28 mouse cellular contexts compared by ENCODE assay signal in the genomic region with DNA sequence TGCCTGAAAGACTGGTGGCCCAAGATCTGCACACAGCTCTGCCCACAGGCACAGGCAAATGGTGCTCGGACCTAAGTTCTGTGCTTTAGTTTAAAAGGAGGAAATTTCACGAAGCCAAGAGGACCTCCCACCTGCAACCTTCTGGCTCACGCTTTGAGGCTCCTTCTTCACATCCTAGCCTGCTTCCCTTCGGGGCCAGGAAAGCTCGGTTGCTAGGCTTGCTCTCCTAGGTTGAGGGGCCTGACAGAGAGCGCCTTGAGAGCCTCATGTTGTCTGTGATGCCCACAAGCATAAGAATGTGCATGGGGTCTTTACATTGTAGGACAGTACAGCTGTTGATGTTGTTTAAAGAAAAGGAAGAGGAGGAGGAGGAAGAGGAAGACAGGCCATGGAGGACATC.
"Had no signal": no experiment of that assay in that cellular context is flagged by ENCODE, and none has a peak within 500 bp of the region (broad histone marks: within the 10 kb centered on the region; RNA-seq: fewer than 3 reads in every experiment).

No protein-coding gene starts in this region.

- H3K4me2 ChIP-seq: embryonic facial prominence, embryonic 12.5 days; embryonic facial prominence, embryonic 13.5 days; embryonic facial prominence, embryonic 15.5 days; forebrain, embryonic 12.5 days; forebrain, embryonic 13.5 days; forebrain, embryonic 15.5 days had no signal

- H3K4me3 ChIP-seq: embryonic facial prominence, embryonic 10.5 days; embryonic facial prominence, embryonic 12.5 days; embryonic facial prominence, embryonic 13.5 days; embryonic facial prominence, embryonic 15.5 days; erythroblast, embryonic 14.5 days; forebrain, embryonic 10.5 days; forebrain, embryonic 12.5 days; forebrain, embryonic 13.5 days; forebrain, embryonic 15.5 days; gastrocnemius, adult 2 months had no signal

- H3K27me3 ChIP-seq: embryonic facial prominence, embryonic 12.5 days; embryonic facial prominence, embryonic 13.5 days; embryonic facial prominence, embryonic 15.5 days; forebrain, embryonic 12.5 days; forebrain, embryonic 13.5 days; forebrain, embryonic 15.5 days had no signal

- H3K9me3 ChIP-seq: embryonic facial prominence, embryonic 10.5 days; embryonic facial prominence, embryonic 12.5 days; embryonic facial prominence, embryonic 13.5 days; embryonic facial prominence, embryonic 15.5 days; forebrain, embryonic 10.5 days; forebrain, embryonic 12.5 days; forebrain, embryonic 13.5 days; forebrain, embryonic 15.5 days had no signal

- H3K4me1 ChIP-seq: embryonic facial prominence, embryonic 12.5 days had no signal

- H3K36me3 ChIP-seq: embryonic facial prominence, embryonic 10.5 days; embryonic facial prominence, embryonic 12.5 days; embryonic facial prominence, embryonic 13.5 days; embryonic facial prominence, embryonic 15.5 days; forebrain, embryonic 10.5 days; forebrain, embryonic 12.5 days; forebrain, embryonic 15.5 days had no signal

- DNase-seq: cerebellum, adult 18-20 months; cerebellum, adult 2 months; cerebellum, adult 8-10 months; cerebellum, adult 9-10 months; cerebellum, adult 9-11 months; cerebellum, postnatal 10 days; cerebellum, postnatal 14 days; cerebellum, postnatal 25 days; cerebellum, postnatal 36 days; embryo, embryonic 11 days; forebrain, postnatal 0 days; gastrocnemius, adult 2 months; gastrocnemius, postnatal 10 days; gastrocnemius, postnatal 14 days; gastrocnemius, postnatal 25 days; gastrocnemius, postnatal 36 days; heart, adult 18-20 months had no signal

- ATAC-seq: forebrain, embryonic 13.5 days; forebrain, embryonic 14.5 days; forebrain, embryonic 15.5 days; forebrain, embryonic 16.5 days; forebrain, postnatal 0 days had no signal

- H3K27ac ChIP-seq: embryonic facial prominence, embryonic 10.5 days; embryonic facial prominence, embryonic 12.5 days; embryonic facial prominence, embryonic 13.5 days; embryonic facial prominence, embryonic 15.5 days; forebrain, embryonic 10.5 days; forebrain, embryonic 12.5 days; forebrain, embryonic 13.5 days; forebrain, embryonic 15.5 days; gastrocnemius, adult 2 months had no signal

- H3K9ac ChIP-seq: embryonic facial prominence, embryonic 12.5 days; embryonic facial prominence, embryonic 13.5 days; embryonic facial prominence, embryonic 15.5 days; forebrain, embryonic 12.5 days; forebrain, embryonic 13.5 days; forebrain, embryonic 15.5 days; forebrain, postnatal 0 days had no signal
